Mouse (Mus musculus) cerebellum, adult 2 months (tissue): ENCODE measurements around the gene Ecel1. TPM values are rescaled to one million over a fixed set of nuclear protein-coding genes. Genes with fewer than 3 reads are reported as not detected.

Source experiments
- DNase-seq, 2 experiments: peaks; one replicate each; pipeline ENCODE4 v3.0.0; 2021
- H3K27ac ChIP-seq: fragments of 200-500 bp; 2 replicates; pipeline ENCODE4 v1.5.1; 2012; ENCODE audit warnings: low read length, control low read depth, inconsistent platforms; ENCODE audit not compliant: insufficient read depth
- H3K27me3 ChIP-seq: fragments of 200-500 bp; 2 replicates; pipeline ENCODE4 v1.6.1; 2012; ENCODE audit warnings: inconsistent platforms, mild to moderate bottlenecking, low read length, moderate library complexity; ENCODE audit not compliant: control insufficient read depth, insufficient read depth
- H3K4me1 ChIP-seq: fragments of 200-500 bp; 2 replicates; pipeline ENCODE4 v1.6.1; 2011; ENCODE audit warnings: low read length; ENCODE audit not compliant: control insufficient read depth, insufficient read depth
- H3K4me3 ChIP-seq: fragments of 200-500 bp; replicated peaks from 2 replicates; pipeline ENCODE3; 2011; ENCODE audit warnings: mild to moderate bottlenecking, low read depth, low read length, control low read depth; ENCODE audit not compliant: insufficient read depth
- CTCF ChIP-seq: fragments of 200-500 bp; IDR thresholded peaks from 2 replicates; pipeline ENCODE4 v1.5.1; 2011; ENCODE audit warnings: low read depth, mild to moderate bottlenecking, control low read depth, low read length, moderate library complexity, borderline replicate concordance; ENCODE audit not compliant: insufficient read depth
- POLR2A ChIP-seq: fragments of 200-500 bp; IDR thresholded peaks from 2 replicates; pipeline ENCODE4 v1.6.1; 2011; ENCODE audit warnings: low read length, control low read depth, borderline replicate concordance; ENCODE audit not compliant: insufficient read depth
- WGBS: fragments of 180-500 bp; shearing (Covaris S2); methylation state at CpG from one replicate; pipeline ENCODE4 v1.1.7; 2018; 5-methylcytosine and 5-hydroxymethylcytosine counted together
- polyA plus RNA-seq: library from polyadenylated mRNA; depleted of rRNA; stranded (reverse); fragments of >200 nt; gene quantifications from 2 replicates; pipeline ENCODE4 v1.2.3, GENCODE M21; 2012; rRNA removed

The Ecel1 gene
- polyA plus RNA-seq, 1 experiment: 16.0 TPM

GRCm38 (mm10) chr1:87106536-87106935 lies 49.8 kb downstream of the Ecel1 start:
- no peak for DNase-seq
- TF ChIP-seq POLR2A (no peak), CTCF (no peak)
- Histone ChIP-seq H3K4me1 (no peaks in the 10 kb centered on the region), H3K27me3 (no peaks in the 10 kb centered on the region), H3K4me3 (no peak overlapping the region), H3K27ac (no peak overlapping the region)
- WGBS: 75% methylated on average over 8 of the region's 8 CpGs

GRCm38 (mm10) chr1:87103936-87104335 lies 52.4 kb downstream of the Ecel1 start:
- Histone ChIP-seq H3K4me1 (no peaks in the 10 kb centered on the region), H3K27ac (no peak overlapping the region), H3K4me3 (no peak overlapping the region), H3K27me3 (no peaks in the 10 kb centered on the region)
- 33% methylated on average over 1 of the region's 1 CpGs for WGBS
- TF ChIP-seq CTCF (no peak), POLR2A (no peak)
- no peak for DNase-seq

GRCm38 (mm10) chr1:87102114-87102513 lies 54.2 kb downstream of the Ecel1 start:
- Histone ChIP-seq H3K27ac (no peak overlapping the region), H3K4me3 (no peak overlapping the region), H3K4me1 (no peaks in the 10 kb centered on the region), H3K27me3 (no peaks in the 10 kb centered on the region)
- no peak for TF ChIP-seq CTCF
- TF ChIP-seq POLR2A: no peak
- DNase-seq: no peak
- whole genome bisulfite sequencing: 88% methylated on average over 3 of the region's 3 CpGs

- WGBS: 83% methylated on average over 1 of the region's 1 CpGs
- Histone ChIP-seq H3K4me3 (no peak within 1 kb of the TSS), H3K27ac (no peak within 1 kb of the TSS), H3K27me3 (no peaks in the 10 kb centered on the region), H3K4me1 (no peaks in the 10 kb centered on the region)
- TF ChIP-seq POLR2A: no peak
- no peak for TF ChIP-seq CTCF
- no peak for DNase-seq
These were observed 54.9 kb downstream of the Ecel1 start, which contains the start of gene Alpi for GRCm38 (mm10) chr1:87101411-87101810. Gene Alpi, minus strand, starts transcription at chr1:87101606.

GRCm38 (mm10) chr1:87098358-87098975 lies 57.9 kb downstream of the Ecel1 start:
- H3K4me1 ChIP-seq: no peaks in the 10 kb centered on the region
- no peak overlapping the region for H3K4me3 ChIP-seq
- WGBS: 13% methylated on average over 30 of the region's 30 CpGs
- peak; percentile 15 to 32 for DNase-seq
- no peak overlapping the region for H3K27ac ChIP-seq
- H3K27me3 ChIP-seq: no peaks in the 10 kb centered on the region
- peak; percentile 22; the same call in 1 of the 2 replicates for TF ChIP-seq CTCF
- TF ChIP-seq POLR2A: no peak

Other genes with a start within 250 kb of the Ecel1 start
- gene Alppl2, start 66.6 kb downstream of the Ecel1 start, polyA plus RNA-seq: not detected in 2 replicates
- not detected in 2 replicates for gene Alpi, start 54.9 kb downstream of the Ecel1 start, polyA plus RNA-seq
- gene Akp3, start 31.5 kb downstream of the Ecel1 start, polyA plus RNA-seq: 0.08 TPM in 2 replicates
- gene Prss56, start 26.8 kb upstream of the Ecel1 start, polyA plus RNA-seq: 0.10 TPM in 2 replicates
- not detected in 2 replicates for gene Chrnd, start 34.1 kb upstream of the Ecel1 start, polyA plus RNA-seq
- not detected in 2 replicates for gene Chrng, start 48.1 kb upstream of the Ecel1 start, polyA plus RNA-seq
- gene Eif4e2, start 57.4 kb upstream of the Ecel1 start, polyA plus RNA-seq: 51.4 and 56.2 TPM in 2 replicates
- 61.8 and 65.7 TPM in 2 replicates for gene Efhd1, start 107.8 kb upstream of the Ecel1 start, polyA plus RNA-seq
- 61.4 and 63.1 TPM in 2 replicates for gene Gigyf2, start 170.5 kb upstream of the Ecel1 start, polyA plus RNA-seq
- gene Kcnj13, start 238.2 kb upstream of the Ecel1 start, polyA plus RNA-seq: 5.5 and 18.2 TPM in 2 replicates